Mouse (Mus musculus) CD4-positive, CD25-positive, alpha-beta regulatory T cell, adult 4 months (primary cell): ENCODE data around the gene Cntnap2. TPM values are rescaled to one million over a fixed set of nuclear protein-coding genes. Genes with fewer than 3 reads are reported as not detected.
"Not testable (repeated sequence)": the region's sequence is repeated elsewhere in the genome, so short reads cannot be mapped to it uniquely, and the experiment has no call there.

Experiments used
- ATAC-seq: one replicate; pipeline ENCODE4 v1.8.0; 2017
- polyA plus RNA-seq, 2 experiments: library from polyadenylated mRNA; unstranded; fragments of 100-300 nt; shearing (Covaris generic); gene quantifications; one replicate each; pipeline ENCODE4 v1.2.1; 2017

The Cntnap2 gene
- polyA plus RNA-seq, 2 experiments from 2014 or later, result 0.08 to 0.09 TPM

DNA sequence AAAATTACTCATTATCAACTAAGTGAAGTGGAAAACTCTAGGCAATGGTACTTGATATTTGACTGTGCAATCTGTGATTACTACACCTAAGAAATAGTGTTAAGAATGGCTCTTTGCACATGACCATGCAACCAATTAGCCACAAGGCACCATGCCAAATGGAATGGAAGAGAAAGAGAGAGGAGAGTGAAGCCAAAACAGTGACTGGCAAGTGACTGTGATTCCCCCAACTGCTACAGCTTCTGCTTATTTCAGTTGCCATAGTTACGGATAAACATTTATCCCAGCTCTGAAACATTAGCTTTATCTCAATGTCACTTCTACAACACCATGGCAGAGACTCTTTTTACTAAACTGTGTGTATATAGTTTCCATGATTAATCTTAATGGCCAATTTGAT, 1303.0 kb downstream of the Cntnap2 start:
- ATAC-seq, result no peak

DNA sequence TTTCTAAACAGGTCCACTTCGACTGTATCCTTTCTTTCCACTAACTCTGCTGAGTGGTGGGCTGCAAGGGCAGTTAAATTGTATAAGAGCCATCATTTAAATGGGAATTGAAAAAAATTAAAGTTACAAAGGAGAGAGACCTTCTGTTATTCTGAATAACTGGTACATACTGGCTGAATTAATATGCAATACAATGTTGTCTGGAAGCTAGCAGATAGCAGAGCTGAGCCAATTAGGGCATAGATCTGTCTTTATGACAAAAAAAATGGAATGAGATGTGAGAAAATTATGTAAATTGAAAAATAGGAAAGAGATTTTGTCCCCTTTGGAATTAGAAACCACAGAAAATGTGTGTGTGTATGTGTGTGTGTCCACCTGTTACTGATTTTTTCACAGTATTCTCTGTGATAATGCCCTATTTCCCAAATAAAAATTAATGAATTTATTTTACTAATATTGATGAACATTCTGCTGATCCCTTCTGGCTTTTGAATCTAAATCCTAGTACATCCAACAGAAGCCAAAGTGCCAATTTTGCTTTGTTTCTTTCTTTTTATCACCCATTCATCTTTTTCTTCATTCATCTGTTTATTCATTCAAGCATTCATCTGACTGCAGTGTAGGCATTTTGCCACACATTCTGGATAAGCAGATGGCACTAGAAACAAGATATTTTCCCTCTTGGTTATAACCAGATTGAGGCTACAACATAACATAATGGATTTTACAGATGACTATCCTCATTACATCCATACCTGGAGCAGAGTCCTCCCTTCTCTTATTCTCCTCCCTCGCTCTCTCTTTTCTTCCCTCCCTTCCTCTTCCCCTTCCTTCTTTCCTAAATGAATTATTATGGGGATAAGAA, 1339.8 kb downstream of the Cntnap2 start:
- ATAC-seq, result no peak

- no peak for ATAC-seq
These were observed 1355.0 kb downstream of the Cntnap2 start for GRCm38 (mm10) chr6:46414154-46414553.

DNA sequence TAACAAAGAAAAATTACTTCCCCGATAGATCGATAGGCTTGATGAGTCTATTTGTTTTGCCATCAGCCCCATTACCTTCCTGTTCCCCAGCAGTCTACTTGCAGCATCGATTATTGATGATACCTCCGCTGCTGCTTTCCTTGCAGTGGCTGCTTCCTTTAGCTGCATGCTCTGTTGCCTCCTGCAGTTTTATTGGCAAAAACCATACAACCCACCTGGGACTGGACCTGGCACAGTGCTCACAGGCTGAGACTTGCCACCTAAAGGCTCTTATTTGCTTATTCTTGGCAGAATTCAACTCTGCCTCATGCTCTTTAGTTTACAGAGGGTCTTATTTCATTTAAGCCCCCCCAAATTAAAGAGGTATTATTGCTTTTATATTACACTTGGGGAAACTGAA, 1355.4 kb downstream of the Cntnap2 start:
- ATAC-seq, result no peak

GRCm38 (mm10) chr6:46419827-46420226, 1360.7 kb downstream of the Cntnap2 start:
- no peak for ATAC-seq

DNA sequence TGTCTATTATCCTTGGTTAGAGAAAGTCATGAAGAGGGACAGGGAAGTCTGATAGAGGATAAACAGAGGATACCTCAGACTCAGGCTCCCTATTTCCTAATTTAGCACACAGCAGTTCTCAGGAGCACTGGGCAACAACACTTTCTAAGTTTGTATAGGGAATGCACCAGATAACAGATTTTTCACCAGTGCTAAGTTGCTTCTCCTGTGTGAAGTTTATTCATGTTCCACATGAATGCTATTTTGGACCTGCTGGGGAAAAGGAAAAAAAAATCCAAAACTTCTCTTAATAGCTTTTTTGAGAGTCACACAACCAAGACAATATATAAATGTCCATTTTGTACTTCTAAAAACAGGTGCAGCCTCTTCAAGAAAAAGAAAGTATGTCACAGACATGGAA, 1361.2 kb downstream of the Cntnap2 start:
- ATAC-seq, result no peak

DNA sequence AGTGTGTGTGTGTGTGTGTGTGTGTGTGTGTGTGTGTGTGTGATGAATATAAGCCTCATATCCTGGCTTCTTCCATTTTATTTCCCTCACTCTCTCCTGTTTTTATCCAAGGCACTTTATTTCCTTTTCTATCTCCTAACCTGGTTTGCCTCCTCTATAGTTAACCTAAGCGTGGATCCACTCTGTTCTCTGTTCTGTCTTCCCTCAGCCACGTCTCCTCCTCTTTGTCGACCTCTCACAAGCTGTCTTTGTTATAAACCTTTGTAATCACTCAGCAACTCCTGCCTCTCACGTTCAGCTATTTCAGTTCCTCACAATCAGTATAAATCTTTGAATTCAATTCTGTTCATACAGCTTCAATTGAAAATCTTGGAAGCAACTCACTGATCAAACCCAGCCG, 1369.1 kb downstream of the Cntnap2 start:
- ATAC-seq, result no peak

DNA sequence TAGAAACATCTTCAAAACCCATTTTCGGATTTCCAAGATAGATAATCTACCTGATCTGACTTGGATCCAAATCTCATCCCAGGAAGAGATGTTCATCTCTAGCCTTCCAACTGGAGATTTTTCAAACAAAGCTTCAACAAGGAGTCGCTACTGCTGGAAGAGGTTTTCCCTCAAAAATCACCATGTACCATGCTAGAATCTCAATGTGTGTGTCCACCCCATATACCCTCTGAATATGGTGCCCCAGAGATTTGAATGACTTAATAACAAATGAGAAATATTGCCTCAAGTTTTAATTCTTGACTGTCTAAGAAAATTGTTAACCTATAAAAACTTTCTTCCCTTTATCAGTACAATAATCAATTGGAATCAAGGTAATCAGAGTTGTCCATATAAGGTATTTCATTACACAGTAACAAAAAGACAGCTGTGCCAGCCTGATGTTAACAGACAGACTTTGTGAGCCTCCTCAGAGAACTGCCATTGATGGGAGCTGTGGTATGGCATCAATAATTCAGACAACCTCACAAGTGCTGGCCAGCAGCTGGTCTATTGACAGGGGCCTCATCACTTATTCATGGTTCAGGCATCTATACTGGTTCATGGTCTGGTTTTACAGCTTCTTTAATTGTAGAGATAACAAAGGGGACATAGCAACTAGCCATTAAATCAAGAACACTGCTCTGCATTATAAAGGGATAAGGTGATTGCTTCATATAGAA, 1391.9 kb downstream of the Cntnap2 start:
- ATAC-seq, result no peak

GRCm38 (mm10) chr6:46472683-46473082, 1413.5 kb downstream of the Cntnap2 start:
- no peak for ATAC-seq

DNA sequence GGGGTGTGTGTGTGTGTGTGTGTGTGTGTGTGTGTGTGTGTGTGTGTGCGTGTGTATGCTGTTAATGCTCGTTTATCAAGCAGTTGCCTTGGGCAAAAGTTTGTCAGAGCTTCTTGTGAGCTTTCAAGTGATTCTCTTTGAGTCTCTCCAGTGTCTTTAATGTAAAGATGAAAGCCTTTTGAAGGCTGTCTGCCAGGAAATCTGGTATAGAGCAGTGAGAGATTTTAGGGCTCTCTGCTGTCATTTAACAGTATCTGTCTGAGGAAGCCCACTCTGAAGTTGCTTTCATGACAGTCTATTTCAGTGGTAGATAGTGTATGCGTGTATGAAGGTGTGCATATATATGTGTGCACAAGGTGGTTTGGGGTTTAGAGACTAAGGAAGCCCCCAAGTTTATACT, 1425.2 kb downstream of the Cntnap2 start:
- no peak for ATAC-seq

- ATAC-seq, result no peak
These were observed 1443.6 kb downstream of the Cntnap2 start for GRCm38 (mm10) chr6:46502786-46503185.

DNA sequence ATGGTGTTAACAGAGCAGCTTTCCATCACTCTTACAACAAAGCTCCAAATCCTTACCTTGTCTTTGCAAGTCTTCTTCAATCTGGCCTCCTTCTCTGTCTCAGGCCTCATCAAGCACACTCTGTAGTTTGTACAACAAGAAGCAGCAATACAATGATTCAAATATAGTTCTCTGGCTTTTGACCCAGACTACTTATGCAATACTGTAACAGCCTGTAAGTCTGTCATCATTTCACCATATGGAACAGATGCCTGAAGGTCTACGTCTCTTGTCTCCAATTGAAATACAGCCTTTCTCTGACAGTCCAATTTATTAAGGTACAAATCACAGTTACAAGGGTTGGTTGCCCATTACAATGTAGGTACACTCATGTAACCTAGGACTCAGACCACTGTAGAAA, 1453.7 kb downstream of the Cntnap2 start:
- no peak for ATAC-seq

DNA sequence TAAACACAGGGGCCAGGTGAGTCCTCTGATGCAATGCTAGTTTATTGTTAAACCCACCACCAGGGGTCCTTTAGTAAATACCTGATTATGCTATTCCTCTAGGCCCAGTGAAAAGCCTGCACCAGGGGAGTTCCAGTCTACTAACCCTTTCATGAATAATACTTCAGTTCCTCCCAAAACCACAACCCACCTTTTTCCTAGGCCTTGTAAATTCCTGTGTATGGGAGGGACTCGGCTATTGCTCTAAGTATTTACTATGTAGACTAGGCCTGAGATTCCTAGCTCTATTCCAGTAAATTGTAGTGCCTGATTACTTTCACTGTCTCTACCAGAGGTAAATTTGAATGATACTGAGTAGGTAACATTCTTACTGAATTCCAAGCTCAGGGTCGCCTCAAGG, 1478.4 kb downstream of the Cntnap2 start:
- ATAC-seq, result not testable (repeated sequence)

GRCm38 (mm10) chr6:46563470-46563869, 1504.3 kb downstream of the Cntnap2 start:
- ATAC-seq, result no peak

- ATAC-seq, result no peak
These were observed 1515.9 kb downstream of the Cntnap2 start for GRCm38 (mm10) chr6:46575055-46575454.

- ATAC-seq, result no peak
These were observed 1553.2 kb downstream of the Cntnap2 start for GRCm38 (mm10) chr6:46612365-46612764.

DNA sequence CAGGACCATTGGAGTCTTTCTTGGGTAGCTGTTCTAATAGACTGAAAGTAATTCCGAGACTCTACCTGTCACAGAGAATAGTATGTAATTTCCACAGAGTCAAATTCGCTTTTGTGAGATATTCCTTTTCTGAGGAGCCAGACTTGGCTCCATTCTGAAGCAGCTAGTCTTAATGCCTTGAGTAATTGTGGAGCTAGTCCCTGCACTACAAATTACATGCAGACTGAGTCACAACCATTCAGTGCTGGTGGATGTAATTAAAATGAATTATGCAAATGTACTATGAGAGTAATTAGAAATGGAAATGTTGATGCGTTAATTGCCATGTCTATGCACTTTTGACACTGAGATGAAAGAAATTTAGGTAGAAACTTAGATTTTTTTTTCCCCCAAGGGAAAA, 1553.7 kb downstream of the Cntnap2 start:
- ATAC-seq, result no peak

- no peak for ATAC-seq
These were observed 1609.9 kb downstream of the Cntnap2 start for GRCm38 (mm10) chr6:46669018-46669417.

GRCm38 (mm10) chr6:46675081-46675480, 1615.9 kb downstream of the Cntnap2 start:
- no peak for ATAC-seq

DNA sequence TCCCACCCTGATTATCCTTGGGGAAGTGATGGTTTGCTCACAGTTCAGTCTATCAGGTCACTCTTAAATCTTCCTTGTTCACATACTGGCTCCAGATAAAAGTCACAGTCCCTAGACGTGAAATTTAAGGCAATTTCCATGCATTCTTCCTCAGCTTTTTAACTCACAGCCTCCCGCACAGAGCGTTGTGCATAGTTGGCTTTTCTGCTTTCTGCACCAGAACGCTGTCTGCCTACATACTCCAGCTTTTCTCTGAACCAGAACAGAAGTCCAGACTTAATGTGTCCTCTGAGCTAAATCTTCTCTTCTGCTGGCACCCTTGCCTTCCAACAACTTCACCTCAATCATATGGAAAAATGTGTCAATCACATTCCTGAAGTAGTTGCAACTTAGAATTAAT, 1616.5 kb downstream of the Cntnap2 start:
- no peak for ATAC-seq

GRCm38 (mm10) chr6:46696187-46696586, 1637.0 kb downstream of the Cntnap2 start:
- ATAC-seq, result no peak

GRCm38 (mm10) chr6:46699343-46699742, 1640.2 kb downstream of the Cntnap2 start:
- ATAC-seq, result no peak

DNA sequence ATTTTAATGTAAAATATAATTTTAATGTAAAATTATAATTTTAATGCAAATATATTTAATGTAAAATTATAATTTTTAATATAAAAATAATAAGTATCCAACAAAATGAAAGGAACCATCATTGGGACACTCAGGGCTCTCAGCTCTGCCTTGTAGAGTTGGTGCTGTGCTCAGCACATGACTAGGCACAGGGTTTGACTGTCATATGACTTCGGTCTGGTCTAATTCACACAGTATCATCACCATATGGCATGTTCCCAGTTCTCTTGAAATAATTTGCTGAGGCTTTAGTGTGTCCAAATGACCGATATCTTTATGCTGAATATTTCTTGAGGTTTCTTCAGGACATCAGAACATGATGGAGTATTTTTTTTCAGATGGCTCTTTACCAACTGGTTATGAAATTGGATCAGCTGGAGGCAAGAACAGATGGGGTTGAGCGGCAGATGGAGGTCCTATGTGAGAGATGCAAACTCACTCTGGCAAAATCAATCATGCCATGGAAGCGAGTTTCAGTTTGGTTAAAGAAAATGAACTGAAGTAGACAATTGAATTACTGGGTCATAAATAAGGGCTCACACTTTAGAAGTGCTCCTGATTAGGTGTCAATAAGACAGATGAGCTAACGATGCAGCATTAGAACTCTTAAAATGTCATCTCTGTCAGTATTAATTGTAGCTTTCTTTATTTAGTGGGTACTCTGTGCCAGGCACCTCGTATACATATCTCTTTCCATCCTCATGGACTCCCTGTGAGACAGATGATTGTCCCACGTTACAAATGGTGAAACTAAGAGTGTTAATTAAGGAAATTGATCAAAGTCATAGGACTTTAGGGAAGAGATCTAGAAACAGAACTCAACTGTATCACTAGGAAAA, 1645.4 kb downstream of the Cntnap2 start:
- no peak for ATAC-seq
